Mouse (Mus musculus): ENCODE results near the gene Myom1. TPM values are rescaled to one million over a fixed set of nuclear protein-coding genes. Genes with fewer than 3 reads are reported as not detected.

The Myom1 gene
- total and polyA plus RNA-seq, 2 experiments from 2014 or later: 0.60 to 1.2 TPM

- Histone ChIP-seq H3K36me3 (ENCODE audit: insufficient read depth, low read length) (no peaks in the 10 kb centered on the region), H3K27ac (ENCODE audit: low read depth, low read length) (no peak overlapping the region), H3K9me3 (ENCODE audit: low read length) (no peaks in the 10 kb centered on the region), H3K27me3 (ENCODE audit: insufficient read depth, low read length) (no peaks in the 10 kb centered on the region), H3K4me2 (ENCODE audit: low read depth, low read length, poor library complexity, severe bottlenecking) (no peak overlapping the region), H3K9ac (replicated peaks; ENCODE audit: low read length, poor library complexity, severe bottlenecking) (no peak overlapping the region), H3K4me1 (ENCODE audit: insufficient read depth, low read length) (no peaks in the 10 kb centered on the region), H3K4me3 (ENCODE audit: low read depth, low read length) (no peak overlapping the region)
- ATAC-seq (ENCODE audit: low FRiP score) (no peak), DNase-seq (ENCODE audit: low spot score) (peak; percentile 13)
- 80% methylated on average over 4 of the region's 4 CpGs for WGBS
- TF ChIP-seq CTCF (IDR thresholded peaks at IDR 0.05): no peak
Measured at GRCm38 (mm10) chr17:71046856-71047255, 44.4 kb downstream of the Myom1 start.

GRCm38 (mm10) chr17:71049292-71049691 is 46.9 kb downstream of the Myom1 start:
- no peak overlapping the region for H3K27ac ChIP-seq (ENCODE audit: low read depth, low read length)
- H3K4me1 ChIP-seq (ENCODE audit: insufficient read depth, low read length): no peaks in the 10 kb centered on the region
- ATAC-seq (ENCODE audit: low FRiP score) (no peak), DNase-seq (ENCODE audit: low spot score) (no peak)
- no peak overlapping the region for H3K4me3 ChIP-seq (ENCODE audit: low read depth, low read length)
- H3K9ac ChIP-seq (replicated peaks; ENCODE audit: low read length, poor library complexity, severe bottlenecking): no peak overlapping the region
- no peak overlapping the region for H3K4me2 ChIP-seq (ENCODE audit: low read depth, low read length, poor library complexity, severe bottlenecking)
- no peaks in the 10 kb centered on the region for H3K27me3 ChIP-seq (ENCODE audit: insufficient read depth, low read length)
- no peaks in the 10 kb centered on the region for H3K36me3 ChIP-seq (ENCODE audit: insufficient read depth, low read length)
- no peaks in the 10 kb centered on the region for H3K9me3 ChIP-seq (ENCODE audit: low read length)
- WGBS: 89% methylated on average over 8 of the region's 8 CpGs
- TF ChIP-seq CTCF (IDR thresholded peaks at IDR 0.05): no peak

- DNase-seq (ENCODE audit: low spot score): no peak
- no peak for TF ChIP-seq CTCF (IDR thresholded peaks at IDR 0.05)
- Histone ChIP-seq H3K4me1 (ENCODE audit: insufficient read depth, low read length) (no peaks in the 10 kb centered on the region), H3K9me3 (ENCODE audit: low read length) (no peaks in the 10 kb centered on the region), H3K27ac (ENCODE audit: low read depth, low read length) (no peak overlapping the region), H3K4me2 (ENCODE audit: low read depth, low read length, poor library complexity, severe bottlenecking) (no peak overlapping the region), H3K27me3 (ENCODE audit: insufficient read depth, low read length) (no peaks in the 10 kb centered on the region), H3K9ac (replicated peaks; ENCODE audit: low read length, poor library complexity, severe bottlenecking) (no peak overlapping the region), H3K36me3 (ENCODE audit: insufficient read depth, low read length) (no peaks in the 10 kb centered on the region), H3K4me3 (ENCODE audit: low read depth, low read length) (no peak overlapping the region)
- 86% methylated on average over 6 of the region's 6 CpGs for WGBS
- ATAC-seq (ENCODE audit: low FRiP score): no peak
Measured at GRCm38 (mm10) chr17:71053134-71053708, 50.8 kb downstream of the Myom1 start.

GRCm38 (mm10) chr17:71055203-71055894 is 52.9 kb downstream of the Myom1 start:
- H3K9me3 ChIP-seq (ENCODE audit: low read length): no peaks in the 10 kb centered on the region
- H3K27me3 ChIP-seq (ENCODE audit: insufficient read depth, low read length): no peaks in the 10 kb centered on the region
- no peaks in the 10 kb centered on the region for H3K36me3 ChIP-seq (ENCODE audit: insufficient read depth, low read length)
- TF ChIP-seq CTCF (IDR thresholded peaks at IDR 0.05): no peak
- no peak overlapping the region for H3K4me2 ChIP-seq (ENCODE audit: low read depth, low read length, poor library complexity, severe bottlenecking)
- WGBS: 83% methylated on average over 8 of the region's 8 CpGs
- H3K4me1 ChIP-seq (ENCODE audit: insufficient read depth, low read length): no peaks in the 10 kb centered on the region
- no peak for ATAC-seq (ENCODE audit: low FRiP score)
- no peak overlapping the region for H3K4me3 ChIP-seq (ENCODE audit: low read depth, low read length)
- no peak overlapping the region for H3K9ac ChIP-seq (replicated peaks; ENCODE audit: low read length, poor library complexity, severe bottlenecking)
- peak; percentile 46 for DNase-seq (ENCODE audit: low spot score)
- H3K27ac ChIP-seq (ENCODE audit: low read depth, low read length): no peak overlapping the region

- no peak overlapping the region for H3K9ac ChIP-seq (replicated peaks; ENCODE audit: low read length, poor library complexity, severe bottlenecking)
- DNase-seq (ENCODE audit: low spot score) (no peak), ATAC-seq (ENCODE audit: low FRiP score) (no peak)
- no peak overlapping the region for H3K27ac ChIP-seq (ENCODE audit: low read depth, low read length)
- no peaks in the 10 kb centered on the region for H3K27me3 ChIP-seq (ENCODE audit: insufficient read depth, low read length)
- H3K4me2 ChIP-seq (ENCODE audit: low read depth, low read length, poor library complexity, severe bottlenecking): no peak overlapping the region
- H3K4me1 ChIP-seq (ENCODE audit: insufficient read depth, low read length): no peaks in the 10 kb centered on the region
- no peak for TF ChIP-seq CTCF (IDR thresholded peaks at IDR 0.05)
- no peak overlapping the region for H3K4me3 ChIP-seq (ENCODE audit: low read depth, low read length)
- no peaks in the 10 kb centered on the region for H3K9me3 ChIP-seq (ENCODE audit: low read length)
- H3K36me3 ChIP-seq (ENCODE audit: insufficient read depth, low read length): no peaks in the 10 kb centered on the region
- WGBS: 75% methylated on average over 7 of the region's 7 CpGs
Measured at GRCm38 (mm10) chr17:71056405-71056804, 54.0 kb downstream of the Myom1 start.

GRCm38 (mm10) chr17:71057758-71058157 is 55.3 kb downstream of the Myom1 start:
- ATAC-seq (ENCODE audit: low FRiP score) (no peak), DNase-seq (ENCODE audit: low spot score) (no peak)
- H3K9me3 ChIP-seq (ENCODE audit: low read length): no peaks in the 10 kb centered on the region
- 82% methylated on average over 3 of the region's 3 CpGs for WGBS
- no peaks in the 10 kb centered on the region for H3K27me3 ChIP-seq (ENCODE audit: insufficient read depth, low read length)
- H3K4me3 ChIP-seq (ENCODE audit: low read depth, low read length): no peak overlapping the region
- H3K4me1 ChIP-seq (ENCODE audit: insufficient read depth, low read length): no peaks in the 10 kb centered on the region
- H3K9ac ChIP-seq (replicated peaks; ENCODE audit: low read length, poor library complexity, severe bottlenecking): no peak overlapping the region
- no peak overlapping the region for H3K4me2 ChIP-seq (ENCODE audit: low read depth, low read length, poor library complexity, severe bottlenecking)
- TF ChIP-seq CTCF (IDR thresholded peaks at IDR 0.05): no peak
- no peak overlapping the region for H3K27ac ChIP-seq (ENCODE audit: low read depth, low read length)
- no peaks in the 10 kb centered on the region for H3K36me3 ChIP-seq (ENCODE audit: insufficient read depth, low read length)

All from midbrain, postnatal 0 days (tissue).